Mouse (Mus musculus) megakaryocyte, adult 5-6 weeks (primary cell): ENCODE results near the gene Gm13889. TPM values are rescaled to one million over a fixed set of nuclear protein-coding genes. Genes with fewer than 3 reads are reported as not detected.

Source experiments
- total RNA-seq, 2 experiments: library from RNA; stranded (forward) in 1 of 2; stranded (reverse) in 1 of 2; fragments of 153-499, 151-499 nt in 1 of 2; fragments of 221-1000, 200-1000 nt in 1 of 2; gene quantifications; 2 replicates each; pipeline versions ENCODE4 v1.2.3 to v1.2.4; 2015 to 2017

The Gm13889 gene
- total RNA-seq, 2 experiments from 2014 or later = 0.11 to 0.51 TPM

Other genes starting within 250 kb of the Gm13889 start
- gene Ext2, start 134.6 kb downstream of the Gm13889 start, total RNA-seq (2015) = 23.1 and 29.7 TPM in 2 replicates
- 16.3 and 20.2 TPM in 2 replicates for gene Ext2, start 134.6 kb downstream of the Gm13889 start, total RNA-seq (2017)
- 8.3 and 9.6 TPM in 2 replicates for gene Accs, start 107.3 kb downstream of the Gm13889 start, total RNA-seq (2015)
- gene Accs, start 107.3 kb downstream of the Gm13889 start, total RNA-seq (2017) = 11.7 and 12.7 TPM in 2 replicates
- not detected in 2 replicates for gene Accsl, start 88.0 kb downstream of the Gm13889 start, total RNA-seq (2015)
- not detected in 2 replicates for gene Accsl, start 88.0 kb downstream of the Gm13889 start, total RNA-seq (2017)
- not detected in 2 replicates for gene Gm27027, start 39.2 kb upstream of the Gm13889 start, total RNA-seq (2015)
- not detected in 2 replicates for gene Gm27027, start 39.2 kb upstream of the Gm13889 start, total RNA-seq (2017)
- 64.3 and 71.6 TPM in 2 replicates for gene Alkbh3, start 53.6 kb upstream of the Gm13889 start, total RNA-seq (2015)
- 26.0 and 27.2 TPM in 2 replicates for gene Alkbh3, start 53.6 kb upstream of the Gm13889 start, total RNA-seq (2017)
- gene Hsd17b12, start 200.8 kb upstream of the Gm13889 start, total RNA-seq (2015) = 67.6 and 70.4 TPM in 2 replicates
- 72.0 and 80.6 TPM in 2 replicates for gene Hsd17b12, start 200.8 kb upstream of the Gm13889 start, total RNA-seq (2017)